Mouse (Mus musculus): Measurements from ENCODE around the gene Acta2. TPM values are rescaled to one million over a fixed set of nuclear protein-coding genes. Genes with fewer than 3 reads are reported as not detected.

The Acta2 gene
- polyA plus RNA-seq (2014; fragmentation: Nextera tagmentation; extraction: Ambion mirVana): 413 and 423 TPM in 2 replicates

DNA sequence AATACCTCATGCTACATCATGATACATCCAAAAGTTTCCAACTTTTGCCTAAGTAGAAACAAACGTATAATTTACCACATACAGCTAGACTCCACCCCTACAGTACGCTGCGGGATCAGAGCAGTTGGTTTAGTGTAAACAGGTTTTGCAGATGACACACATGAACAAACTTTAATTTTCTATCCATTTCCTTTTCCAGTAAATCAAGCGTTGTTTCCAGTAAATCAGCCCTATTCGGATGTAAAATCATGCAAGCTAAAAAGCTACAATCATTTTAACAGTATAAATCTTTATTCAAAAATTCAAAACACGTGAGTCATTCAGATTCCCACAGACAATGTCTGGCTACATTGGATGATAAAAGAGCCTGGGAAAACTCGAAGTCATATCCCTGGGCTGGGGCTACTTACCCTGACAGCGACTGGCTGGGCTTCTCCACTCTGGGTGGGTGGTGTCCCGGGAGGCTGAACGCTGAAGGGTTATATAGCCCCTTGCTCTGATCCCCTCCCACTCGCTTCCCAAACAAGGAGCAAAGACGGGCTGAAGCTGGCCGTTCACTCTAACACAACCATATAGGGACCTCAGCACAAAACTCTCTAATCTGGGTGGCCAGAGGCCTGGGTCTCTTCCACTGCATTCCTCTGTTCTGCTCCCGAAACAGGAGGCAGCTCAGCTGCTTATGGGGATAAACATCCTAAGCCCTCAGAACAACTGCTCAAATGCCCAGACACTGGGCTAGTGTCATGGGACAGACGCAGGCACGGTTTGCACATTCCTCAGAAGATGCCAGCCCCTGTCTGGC is at the start of gene Acta2:
TSS of gene Acta2 (minus strand) at position 711 of the 802 bp plus-strand sequence.
- peak within 1 kb of the TSS; percentile 76 for H3K27ac ChIP-seq (replicated peaks; ENCODE audit: low read depth, low read length)
- H3K4me2 ChIP-seq (ENCODE audit: low read depth, low read length): peak within 1 kb of the TSS; percentile 45
- peak within 1 kb of the TSS; percentile 28 for H3K4me3 ChIP-seq (ENCODE audit: low read depth, low read length)
- peak; percentile 84 for DNase-seq (ENCODE audit: low spot score)
- WGBS: 33% methylated on average over 16 of the region's 16 CpGs
- ATAC-seq (ENCODE audit: low read depth): peak; percentile 91
- no peaks in the 10 kb centered on the region for H3K9me3 ChIP-seq (ENCODE audit: control insufficient read depth, low read length)
- peak within 1 kb of the TSS; percentile 42 for H3K9ac ChIP-seq (ENCODE audit: low read depth, low read length)
- no peaks in the 10 kb centered on the region for H3K27me3 ChIP-seq (replicated peaks; ENCODE audit: control insufficient read depth, insufficient read depth, low read length)
- H3K4me1 ChIP-seq (ENCODE audit: control insufficient read depth, insufficient read depth, low read length): peaks cover 9% of the 10 kb centered on the region; the same call in 1 of the 2 replicates
- no peaks in the 10 kb centered on the region for H3K36me3 ChIP-seq (ENCODE audit: control insufficient read depth, insufficient read depth, low read length)

DNA sequence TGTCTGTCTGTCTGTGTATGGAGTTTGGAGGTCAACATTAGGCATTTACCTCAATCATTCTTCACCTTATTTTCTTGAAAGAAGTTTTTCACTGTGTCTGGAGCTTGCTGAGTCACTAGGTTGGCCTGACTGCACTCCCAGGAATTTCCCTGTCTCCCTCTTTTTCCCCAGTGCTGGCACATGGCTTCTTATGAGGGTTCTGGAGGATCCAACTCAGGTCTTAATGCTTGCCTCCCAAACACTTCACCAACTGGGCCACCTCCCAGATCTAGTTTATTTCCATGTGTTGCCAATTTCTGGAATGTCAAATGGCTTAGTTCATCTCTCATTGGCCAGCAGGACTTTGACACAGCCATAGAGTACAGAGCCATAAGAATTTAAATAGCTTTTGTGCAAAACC is 49.5 kb upstream of the Acta2 start:
- Histone ChIP-seq H3K4me3 (ENCODE audit: low read depth, low read length) (no peak overlapping the region), H3K27ac (replicated peaks; ENCODE audit: low read depth, low read length) (no peak overlapping the region), H3K36me3 (ENCODE audit: control insufficient read depth, insufficient read depth, low read length) (no peaks in the 10 kb centered on the region), H3K9me3 (ENCODE audit: control insufficient read depth, low read length) (no peaks in the 10 kb centered on the region), H3K4me2 (ENCODE audit: low read depth, low read length) (no peak overlapping the region), H3K4me1 (ENCODE audit: control insufficient read depth, insufficient read depth, low read length) (no peaks in the 10 kb centered on the region), H3K9ac (ENCODE audit: low read depth, low read length) (no peak overlapping the region), H3K27me3 (replicated peaks; ENCODE audit: control insufficient read depth, insufficient read depth, low read length) (no peaks in the 10 kb centered on the region)
- DNase-seq (ENCODE audit: low spot score) (no peak), ATAC-seq (ENCODE audit: low read depth) (no peak)

DNA sequence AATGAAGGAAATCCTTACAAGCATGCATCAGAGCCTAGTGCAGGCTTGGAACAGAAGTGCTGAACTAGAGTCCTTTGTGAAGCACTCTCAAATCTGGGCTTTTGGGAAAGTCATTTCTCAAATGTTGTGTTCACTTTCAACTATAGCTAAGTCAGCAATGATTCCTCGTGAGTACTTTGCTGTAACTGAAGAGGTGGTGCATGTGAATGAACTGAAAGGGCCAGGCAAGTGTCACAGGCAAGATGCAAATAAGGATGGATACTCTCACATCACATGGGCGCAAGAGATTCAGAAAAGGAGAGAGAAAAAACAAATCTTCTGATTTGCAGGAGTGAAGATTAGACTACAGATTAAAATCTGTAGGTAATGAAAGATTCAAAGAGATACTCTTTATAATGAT is 45.0 kb upstream of the Acta2 start:
- Histone ChIP-seq H3K27me3 (replicated peaks; ENCODE audit: control insufficient read depth, insufficient read depth, low read length) (no peaks in the 10 kb centered on the region), H3K9ac (ENCODE audit: low read depth, low read length) (no peak overlapping the region), H3K4me2 (ENCODE audit: low read depth, low read length) (no peak overlapping the region), H3K27ac (replicated peaks; ENCODE audit: low read depth, low read length) (no peak overlapping the region), H3K4me3 (ENCODE audit: low read depth, low read length) (no peak overlapping the region), H3K9me3 (ENCODE audit: control insufficient read depth, low read length) (no peaks in the 10 kb centered on the region), H3K36me3 (ENCODE audit: control insufficient read depth, insufficient read depth, low read length) (no peaks in the 10 kb centered on the region), H3K4me1 (ENCODE audit: control insufficient read depth, insufficient read depth, low read length) (no peaks in the 10 kb centered on the region)
- 83% methylated on average over 2 of the region's 2 CpGs for WGBS
- DNase-seq (ENCODE audit: low spot score): no peak
- ATAC-seq (ENCODE audit: low read depth): no peak

DNA sequence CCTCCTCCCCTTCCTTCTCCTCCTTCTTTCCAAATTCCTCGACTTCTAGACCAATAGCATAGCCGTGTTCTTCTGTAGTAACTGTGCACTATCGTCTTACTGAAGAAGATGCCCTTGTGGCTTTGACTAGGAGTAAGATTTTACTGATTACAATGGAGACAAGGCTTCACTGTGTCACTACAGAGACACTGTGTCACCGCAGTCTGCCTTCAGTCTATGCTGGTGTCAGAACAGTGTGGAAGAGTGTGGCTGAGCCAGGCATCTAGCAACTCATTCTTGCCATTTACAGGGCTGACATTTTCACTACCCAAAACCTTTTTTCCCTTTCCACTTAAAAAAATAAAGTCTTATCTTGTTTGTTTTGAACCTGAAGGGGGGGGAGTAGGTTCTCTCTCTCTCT is 43.8 kb upstream of the Acta2 start:
- no peak for ATAC-seq (ENCODE audit: low read depth)
- DNase-seq (ENCODE audit: low spot score): no peak
- Histone ChIP-seq H3K4me1 (ENCODE audit: control insufficient read depth, insufficient read depth, low read length) (no peaks in the 10 kb centered on the region), H3K27me3 (replicated peaks; ENCODE audit: control insufficient read depth, insufficient read depth, low read length) (no peaks in the 10 kb centered on the region), H3K9me3 (ENCODE audit: control insufficient read depth, low read length) (no peaks in the 10 kb centered on the region), H3K9ac (ENCODE audit: low read depth, low read length) (no peak overlapping the region), H3K36me3 (ENCODE audit: control insufficient read depth, insufficient read depth, low read length) (no peaks in the 10 kb centered on the region), H3K4me3 (ENCODE audit: low read depth, low read length) (no peak overlapping the region), H3K4me2 (ENCODE audit: low read depth, low read length) (no peak overlapping the region), H3K27ac (replicated peaks; ENCODE audit: low read depth, low read length) (no peak overlapping the region)
- WGBS: 73% methylated on average over 4 of the region's 4 CpGs

DNA sequence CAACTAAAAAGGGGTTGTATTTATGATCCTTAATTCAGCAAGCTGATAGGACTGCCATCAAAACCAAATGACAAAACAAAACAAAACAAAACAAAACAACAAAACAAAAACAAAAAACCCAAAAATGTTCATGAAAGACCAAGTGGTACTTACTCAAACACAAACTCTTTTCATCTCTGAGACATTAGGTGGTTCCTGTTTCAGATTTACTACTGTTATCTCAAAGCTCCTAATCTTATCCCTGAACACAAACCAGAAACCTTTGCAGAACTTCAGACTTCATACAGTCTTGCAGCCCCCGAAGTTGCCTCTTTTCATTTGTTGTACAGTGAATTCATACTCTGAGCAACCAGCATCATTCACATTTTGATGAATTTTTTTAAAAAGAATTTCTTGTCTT is 43.1 kb upstream of the Acta2 start:
- H3K4me3 ChIP-seq (ENCODE audit: low read depth, low read length): no peak overlapping the region
- no peaks in the 10 kb centered on the region for H3K4me1 ChIP-seq (ENCODE audit: control insufficient read depth, insufficient read depth, low read length)
- no peak overlapping the region for H3K27ac ChIP-seq (replicated peaks; ENCODE audit: low read depth, low read length)
- no peaks in the 10 kb centered on the region for H3K9me3 ChIP-seq (ENCODE audit: control insufficient read depth, low read length)
- no peaks in the 10 kb centered on the region for H3K36me3 ChIP-seq (ENCODE audit: control insufficient read depth, insufficient read depth, low read length)
- no peak for DNase-seq (ENCODE audit: low spot score)
- H3K9ac ChIP-seq (ENCODE audit: low read depth, low read length): no peak overlapping the region
- H3K27me3 ChIP-seq (replicated peaks; ENCODE audit: control insufficient read depth, insufficient read depth, low read length): no peaks in the 10 kb centered on the region
- 64% methylated on average over 1 of the region's 1 CpGs for WGBS
- H3K4me2 ChIP-seq (ENCODE audit: low read depth, low read length): no peak overlapping the region
- ATAC-seq (ENCODE audit: low read depth): no peak

DNA sequence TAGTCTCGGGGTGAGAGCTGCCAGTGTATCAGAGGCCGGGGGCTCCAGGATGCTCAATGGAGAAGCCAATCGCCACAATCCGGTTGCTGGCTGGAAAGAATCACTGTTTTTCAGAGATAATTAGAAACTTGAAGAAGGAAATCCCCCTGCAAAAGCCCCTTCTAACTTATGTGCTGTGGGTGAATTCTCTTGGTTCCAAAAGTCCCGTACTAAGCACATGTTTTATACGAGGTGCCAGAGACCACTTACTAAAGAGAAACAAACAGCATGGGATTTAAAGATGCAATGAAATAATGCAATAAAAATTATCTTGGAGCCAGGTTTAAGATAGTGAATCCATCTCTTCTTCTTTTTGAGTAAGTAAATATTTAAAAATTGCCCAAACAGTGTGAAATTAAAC is 40.1 kb upstream of the Acta2 start:
- Histone ChIP-seq H3K36me3 (ENCODE audit: control insufficient read depth, insufficient read depth, low read length) (no peaks in the 10 kb centered on the region), H3K4me2 (ENCODE audit: low read depth, low read length) (no peak overlapping the region), H3K4me3 (ENCODE audit: low read depth, low read length) (no peak overlapping the region), H3K9ac (ENCODE audit: low read depth, low read length) (no peak overlapping the region), H3K9me3 (ENCODE audit: control insufficient read depth, low read length) (no peaks in the 10 kb centered on the region), H3K4me1 (ENCODE audit: control insufficient read depth, insufficient read depth, low read length) (peaks cover 4% of the 10 kb centered on the region; the same call in 1 of the 2 replicates), H3K27ac (replicated peaks; ENCODE audit: low read depth, low read length) (no peak overlapping the region), H3K27me3 (replicated peaks; ENCODE audit: control insufficient read depth, insufficient read depth, low read length) (no peaks in the 10 kb centered on the region)
- ATAC-seq (ENCODE audit: low read depth) (no peak), DNase-seq (ENCODE audit: low spot score) (no peak)
- 60% methylated on average over 6 of the region's 6 CpGs for WGBS

DNA sequence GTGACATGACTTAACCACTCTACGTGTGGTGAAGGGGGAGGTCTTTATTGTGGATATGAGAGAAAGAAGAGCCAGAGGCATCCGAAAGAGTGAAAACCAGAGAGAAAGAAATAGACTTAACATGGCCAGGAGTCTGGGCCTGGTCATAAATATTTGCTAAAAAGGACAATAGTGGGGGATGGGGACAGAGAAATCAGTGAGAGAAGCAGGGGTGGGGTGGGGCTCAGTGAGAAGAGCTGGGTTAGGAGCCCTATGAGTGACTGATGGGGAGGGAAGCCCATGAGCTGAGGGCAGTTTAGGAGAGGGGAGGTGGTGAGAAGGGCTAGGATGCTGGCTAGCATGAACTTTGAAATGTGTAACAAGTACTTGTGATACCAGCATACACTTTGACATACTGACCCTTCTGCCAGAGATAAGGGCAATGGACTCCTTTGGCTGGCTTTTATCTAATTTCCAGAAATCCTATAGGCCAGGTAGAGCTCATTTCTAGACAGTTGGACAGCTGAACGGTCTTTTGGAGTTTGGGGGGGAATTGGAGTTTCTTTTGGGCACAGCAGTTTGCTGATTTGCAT is 38.1 kb upstream of the Acta2 start:
- no peak overlapping the region for H3K27ac ChIP-seq (replicated peaks; ENCODE audit: low read depth, low read length)
- 80% methylated on average over 3 of the region's 3 CpGs for WGBS
- H3K9ac ChIP-seq (ENCODE audit: low read depth, low read length): no peak overlapping the region
- no peak overlapping the region for H3K4me2 ChIP-seq (ENCODE audit: low read depth, low read length)
- H3K4me3 ChIP-seq (ENCODE audit: low read depth, low read length): no peak overlapping the region
- H3K27me3 ChIP-seq (replicated peaks; ENCODE audit: control insufficient read depth, insufficient read depth, low read length): no peaks in the 10 kb centered on the region
- DNase-seq (ENCODE audit: low spot score) (no peak), ATAC-seq (ENCODE audit: low read depth) (no peak)
- no peaks in the 10 kb centered on the region for H3K9me3 ChIP-seq (ENCODE audit: control insufficient read depth, low read length)
- H3K36me3 ChIP-seq (ENCODE audit: control insufficient read depth, insufficient read depth, low read length): no peaks in the 10 kb centered on the region
- peaks cover 10% of the 10 kb centered on the region for H3K4me1 ChIP-seq (ENCODE audit: control insufficient read depth, insufficient read depth, low read length)

DNA sequence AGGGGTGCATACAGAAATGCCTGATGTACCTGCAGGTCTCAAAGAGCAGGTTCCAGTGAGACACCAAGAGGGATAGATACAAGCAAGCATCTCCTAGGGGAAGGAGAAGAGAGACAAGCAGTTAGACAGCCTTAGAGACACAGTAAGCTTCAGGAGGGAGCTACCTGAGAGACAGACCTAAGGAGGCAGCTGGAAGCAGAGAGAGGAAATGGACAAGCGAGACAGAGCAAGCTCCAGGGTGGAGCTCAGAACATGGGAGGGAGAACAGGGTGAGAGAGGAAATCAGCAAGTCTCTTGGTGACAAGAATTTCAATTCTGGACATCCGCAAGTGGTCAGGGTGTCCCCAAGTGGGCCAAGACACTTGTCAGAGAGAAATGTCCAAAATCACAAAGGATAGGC is 37.3 kb upstream of the Acta2 start:
- H3K27me3 ChIP-seq (replicated peaks; ENCODE audit: control insufficient read depth, insufficient read depth, low read length): no peaks in the 10 kb centered on the region
- no peak overlapping the region for H3K9ac ChIP-seq (ENCODE audit: low read depth, low read length)
- H3K9me3 ChIP-seq (ENCODE audit: control insufficient read depth, low read length): no peaks in the 10 kb centered on the region
- H3K36me3 ChIP-seq (ENCODE audit: control insufficient read depth, insufficient read depth, low read length): no peaks in the 10 kb centered on the region
- no peak overlapping the region for H3K27ac ChIP-seq (replicated peaks; ENCODE audit: low read depth, low read length)
- WGBS: 60% methylated on average over 2 of the region's 2 CpGs
- ATAC-seq (ENCODE audit: low read depth) (no peak), DNase-seq (ENCODE audit: low spot score) (no peak)
- H3K4me1 ChIP-seq (ENCODE audit: control insufficient read depth, insufficient read depth, low read length): peaks cover 10% of the 10 kb centered on the region
- no peak overlapping the region for H3K4me2 ChIP-seq (ENCODE audit: low read depth, low read length)
- H3K4me3 ChIP-seq (ENCODE audit: low read depth, low read length): no peak overlapping the region

DNA sequence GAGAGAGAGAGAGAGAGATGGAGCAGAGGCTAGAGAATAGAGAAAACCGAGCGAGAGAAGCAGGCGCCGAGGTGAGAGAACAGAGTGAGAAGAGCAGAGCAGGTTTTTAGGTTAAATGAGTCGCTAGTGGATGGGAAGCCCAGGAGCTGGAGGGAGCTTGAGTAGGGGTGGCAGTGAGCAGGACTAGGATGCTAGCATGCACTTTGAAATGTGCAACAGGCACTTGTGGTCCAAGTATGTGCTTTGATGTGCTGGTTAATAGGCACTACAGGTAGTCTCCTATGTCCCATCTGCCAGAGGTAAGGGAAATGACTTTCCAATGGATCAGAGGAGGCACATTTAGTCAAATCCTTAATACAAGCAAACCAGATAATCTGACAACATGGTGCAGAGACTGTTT is 36.6 kb upstream of the Acta2 start:
- no peak overlapping the region for H3K9ac ChIP-seq (ENCODE audit: low read depth, low read length)
- no peaks in the 10 kb centered on the region for H3K9me3 ChIP-seq (ENCODE audit: control insufficient read depth, low read length)
- peaks cover 10% of the 10 kb centered on the region for H3K4me1 ChIP-seq (ENCODE audit: control insufficient read depth, insufficient read depth, low read length)
- no peak for ATAC-seq (ENCODE audit: low read depth)
- H3K4me3 ChIP-seq (ENCODE audit: low read depth, low read length): no peak overlapping the region
- H3K27me3 ChIP-seq (replicated peaks; ENCODE audit: control insufficient read depth, insufficient read depth, low read length): no peaks in the 10 kb centered on the region
- no peaks in the 10 kb centered on the region for H3K36me3 ChIP-seq (ENCODE audit: control insufficient read depth, insufficient read depth, low read length)
- no peak overlapping the region for H3K4me2 ChIP-seq (ENCODE audit: low read depth, low read length)
- no peak for DNase-seq (ENCODE audit: low spot score)
- H3K27ac ChIP-seq (replicated peaks; ENCODE audit: low read depth, low read length): no peak overlapping the region
- 79% methylated on average over 5 of the region's 5 CpGs for WGBS
